Mouse (Mus musculus) urinary bladder, postnatal 10 days (tissue): ENCODE results near the gene Nol10.

Experiments used
- DNase-seq: peaks from one replicate; pipeline ENCODE4 v3.0.0; 2022; ENCODE audit warnings: low spot score

The Nol10 gene

GRCm38 (mm10) chr12:17362316-17362715 lies 14.1 kb downstream of the Nol10 start:
- DNase-seq = no peak

- DNase-seq = no peak
These were observed 18.7 kb downstream of the Nol10 start for GRCm38 (mm10) chr12:17366981-17367380.

- no peak for DNase-seq
These were observed 20.9 kb downstream of the Nol10 start for GRCm38 (mm10) chr12:17369111-17369510.

GRCm38 (mm10) chr12:17369551-17370325 lies 21.5 kb downstream of the Nol10 start:
- no peak for DNase-seq

- DNase-seq = no peak
These were observed 23.5 kb downstream of the Nol10 start for GRCm38 (mm10) chr12:17371589-17372235.

- DNase-seq = no peak
These were observed 24.4 kb downstream of the Nol10 start for GRCm38 (mm10) chr12:17372696-17373095.

- DNase-seq = no peak
These were observed 25.3 kb downstream of the Nol10 start for GRCm38 (mm10) chr12:17373470-17373975.

- no peak for DNase-seq
These were observed 27.0 kb downstream of the Nol10 start for GRCm38 (mm10) chr12:17375243-17375642.

GRCm38 (mm10) chr12:17376521-17376920 lies 28.3 kb downstream of the Nol10 start:
- no peak for DNase-seq

- no peak for DNase-seq
These were observed 32.7 kb downstream of the Nol10 start for GRCm38 (mm10) chr12:17380991-17381390.

- DNase-seq = no peak
These were observed 34.5 kb downstream of the Nol10 start for GRCm38 (mm10) chr12:17382759-17383158.

GRCm38 (mm10) chr12:17386896-17387295 lies 38.6 kb downstream of the Nol10 start:
- DNase-seq = no peak

GRCm38 (mm10) chr12:17387332-17388135 lies 39.3 kb downstream of the Nol10 start:
- no peak for DNase-seq

GRCm38 (mm10) chr12:17388136-17388437 lies 39.8 kb downstream of the Nol10 start:
- no peak for DNase-seq

GRCm38 (mm10) chr12:17390036-17390435 lies 41.8 kb downstream of the Nol10 start:
- no peak for DNase-seq

- no peak for DNase-seq
These were observed 42.3 kb downstream of the Nol10 start for GRCm38 (mm10) chr12:17390510-17390909.

- no peak for DNase-seq
These were observed 44.9 kb downstream of the Nol10 start for GRCm38 (mm10) chr12:17393148-17393547.

- no peak for DNase-seq
These were observed 48.9 kb downstream of the Nol10 start for GRCm38 (mm10) chr12:17397150-17397549.

GRCm38 (mm10) chr12:17401419-17401818 lies 53.2 kb downstream of the Nol10 start:
- no peak for DNase-seq

- no peak for DNase-seq
These were observed 53.9 kb downstream of the Nol10 start for GRCm38 (mm10) chr12:17402116-17402515.

- DNase-seq = no peak
These were observed 55.7 kb downstream of the Nol10 start for GRCm38 (mm10) chr12:17403998-17404397.

- no peak for DNase-seq
These were observed 58.6 kb downstream of the Nol10 start for GRCm38 (mm10) chr12:17406825-17407224.

GRCm38 (mm10) chr12:17408312-17408711 lies 60.1 kb downstream of the Nol10 start:
- DNase-seq = no peak
